Mouse (Mus musculus) kidney, adult 2 months (tissue): ENCODE results near the gene Olfr123.

Source experiments
- CTCF ChIP-seq: fragments of 200-500 bp; conservative IDR thresholded peaks from 2 replicates; pipeline ENCODE4 v1.5.1; 2011; ENCODE audit warnings: low read depth, mild to moderate bottlenecking, control low read depth, low read length, moderate library complexity, mixed read lengths; ENCODE audit not compliant: insufficient read depth, insufficient read length
- POLR2A ChIP-seq: fragments of 200-500 bp; IDR thresholded peaks from one replicate; pipeline ENCODE4 v1.6.1; 2011; ENCODE audit warnings: low read depth, low read length, control low read depth

GRCm38 (mm10) chr17:37799588-37799987, 6.3 kb downstream of the Olfr123 start, which contains the start of gene Olfr124:
- TF ChIP-seq CTCF (no peak), POLR2A (no peak)
